Mouse (Mus musculus): Measurements from ENCODE around the gene En2.

The En2 gene

GRCm38 (mm10) chr5:28161383-28161937 lies 4.0 kb upstream of the En2 start:
- DNase-seq, result no peak

GRCm38 (mm10) chr5:28161938-28162402 lies 3.5 kb upstream of the En2 start:
- no peak for DNase-seq

GRCm38 (mm10) chr5:28163926-28164325 lies 1.6 kb upstream of the En2 start:
- DNase-seq, result no peak

- DNase-seq, result no peak
Observed at GRCm38 (mm10) chr5:28166256-28167231, 1.1 kb downstream of the En2 start.

- no peak for DNase-seq
Observed at GRCm38 (mm10) chr5:28167611-28168252, 2.2 kb downstream of the En2 start.

GRCm38 (mm10) chr5:28168253-28169165 lies 3.0 kb downstream of the En2 start:
- no peak for DNase-seq

- DNase-seq, result no peak
Observed at GRCm38 (mm10) chr5:28169166-28169801, 3.8 kb downstream of the En2 start.

GRCm38 (mm10) chr5:28170081-28170480 lies 4.6 kb downstream of the En2 start:
- no peak for DNase-seq

- DNase-seq, result no peak
Observed at GRCm38 (mm10) chr5:28170892-28171291, 5.4 kb downstream of the En2 start.

- DNase-seq, result no peak
Observed at GRCm38 (mm10) chr5:28171667-28172066, 6.2 kb downstream of the En2 start.

- DNase-seq, result no peak
Observed at GRCm38 (mm10) chr5:28172261-28172920, 6.9 kb downstream of the En2 start.

- no peak for DNase-seq
Observed at GRCm38 (mm10) chr5:28172921-28173670, 7.6 kb downstream of the En2 start.

- no peak for DNase-seq
Observed at GRCm38 (mm10) chr5:28173674-28174073, 8.2 kb downstream of the En2 start.

GRCm38 (mm10) chr5:28174086-28174485 lies 8.6 kb downstream of the En2 start:
- no peak for DNase-seq

GRCm38 (mm10) chr5:28174876-28175569 lies 9.5 kb downstream of the En2 start:
- DNase-seq, result no peak

- DNase-seq, result no peak
Observed at GRCm38 (mm10) chr5:28175570-28175919, 10.1 kb downstream of the En2 start.

GRCm38 (mm10) chr5:28176023-28176422 lies 10.5 kb downstream of the En2 start:
- DNase-seq, result no peak

- no peak for DNase-seq
Observed at GRCm38 (mm10) chr5:28176585-28176984, 11.1 kb downstream of the En2 start.

GRCm38 (mm10) chr5:28178322-28178721 lies 12.8 kb downstream of the En2 start:
- no peak for DNase-seq

GRCm38 (mm10) chr5:28179237-28179790 lies 13.8 kb downstream of the En2 start:
- no peak for DNase-seq

All from right cerebral cortex, postnatal 25 days (tissue).